In the genomic region with DNA sequence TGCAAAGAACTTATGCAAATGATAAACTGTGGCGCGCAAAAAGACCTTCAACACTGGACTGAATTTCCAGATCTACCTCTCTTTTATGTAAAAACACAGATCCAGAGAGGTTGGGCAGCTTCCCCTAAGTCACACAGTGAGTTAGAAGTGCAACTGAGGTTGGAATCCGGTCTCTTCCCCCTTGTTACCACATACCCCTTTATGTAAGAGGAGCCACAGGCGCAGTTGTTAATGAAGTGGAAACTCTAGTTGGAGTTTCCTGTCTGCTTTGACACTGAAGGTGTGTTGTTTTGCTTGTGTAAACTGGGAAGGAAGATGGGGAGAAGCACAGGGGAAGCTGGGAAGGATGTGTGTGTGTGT, we compare ENCODE assay signal across 8 mouse cellular contexts. TPM values are rescaled to one million over a fixed set of nuclear protein-coding genes. Genes with fewer than 3 reads are reported as not detected.
DNase-seq lines count a peak whose midpoint lies in the region; ATAC-seq and TF ChIP-seq lines count a peak whose summit lies in the region.

No protein-coding gene starts in this region.

- H3K9ac ChIP-seq in hindbrain, embryonic 12.5 days = peak overlapping the region; percentile 74; the same call in 1 of the 2 replicates

- WGBS in bone marrow, adult 2 months = 4% methylated on average over 4 of the region's 4 CpGs
- 6% methylated on average over 4 of the region's 4 CpGs for WGBS in hindbrain, embryonic 12.5 days

- H3K36me3 ChIP-seq in hindbrain, embryonic 12.5 days = no peaks in the 10 kb centered on the region

- no peak overlapping the region; the same call in 1 of the 2 replicates for H3K27ac ChIP-seq in left cerebral cortex, adult 2 months
- H3K27ac ChIP-seq in bone marrow, adult 2 months (ENCODE audit: control insufficient read depth, insufficient read depth, low read depth, low read length, poor library complexity) = peak overlapping the region; percentile 96; the same call in 1 of the 2 replicates
- H3K27ac ChIP-seq in hindbrain, embryonic 12.5 days = no peak overlapping the region

- DNase-seq in left cerebral cortex, adult 2 months (ENCODE audit: extremely low spot score in 1 of 2, low spot score in 2 of 2) = no peak
- DNase-seq in left cerebral cortex, adult 18-20 months (ENCODE audit: low spot score in 2 of 2) = no peak
- no peak for DNase-seq in ovary, postnatal 14 days (ENCODE audit: low spot score)
- no peak for DNase-seq in layer of hippocampus, adult 11-12 months (ENCODE audit: low spot score)
- DNase-seq in frontal cortex, postnatal 10 days (ENCODE audit: low spot score in 2 of 2) = no peak

- TF ChIP-seq POLR2A in bone marrow, adult 2 months (IDR thresholded peaks at IDR 0.05; ENCODE audit: borderline replicate concordance, control insufficient read depth, low read depth, low read length) = no peak

- no peak for TF ChIP-seq CTCF in left cerebral cortex, adult 2 months (IDR thresholded peaks at IDR 0.05)
- TF ChIP-seq CTCF in bone marrow, adult 2 months (IDR thresholded peaks at IDR 0.05; ENCODE audit: control insufficient read depth, insufficient read depth, low read length) = no peak

- peaks cover 15% of the 10 kb centered on the region for H3K27me3 ChIP-seq in hindbrain, embryonic 12.5 days

- intact Hi-C loops in left cerebral cortex, adult 2 months (cut with DNase I) = no loop called here

- H3K4me3 ChIP-seq in left cerebral cortex, adult 2 months = peak overlapping the region; percentile 74
- H3K4me3 ChIP-seq in bone marrow, adult 2 months (replicated peaks; ENCODE audit: control insufficient read depth, low read depth, low read length) = peak overlapping the region; percentile 85
- H3K4me3 ChIP-seq in hindbrain, embryonic 12.5 days = peak overlapping the region; percentile 83

- no peak for ATAC-seq in hindbrain, embryonic 12.5 days (ENCODE audit: low FRiP score)
- ATAC-seq in megakaryocyte, adult 5-6 weeks (ENCODE audit: poor library complexity, severe bottlenecking) = peak; percentile 17

- peak overlapping the region; percentile 99 for H3K4me2 ChIP-seq in hindbrain, embryonic 12.5 days (replicated peaks)

- no peaks in the 10 kb centered on the region for H3K9me3 ChIP-seq in hindbrain, embryonic 12.5 days (replicated peaks)

- H3K4me1 ChIP-seq in bone marrow, adult 2 months (ENCODE audit: control insufficient read depth, insufficient read depth, low read length) = peaks cover 3% of the 10 kb centered on the region; the same call in 1 of the 2 replicates
- H3K4me1 ChIP-seq in hindbrain, embryonic 12.5 days = peaks cover 20% of the 10 kb centered on the region

RNA-seq across cellular contexts. Expression of a gene that starts 1.2 kb away (rescaled TPM):
- total RNA-seq in left cerebral cortex, adult 2 months (2021) = 10 to 100 TPM; 10.9 to 12.1 TPM
- 10 to 100 TPM; 12.0 to 12.2 TPM for total RNA-seq in left cerebral cortex, adult 18-20 months (2021)
- polyA plus RNA-seq in bone marrow, adult 2 months (2011; ENCODE audit: insufficient read depth, insufficient read length, low replicate concordance, missing spikeins) = 6.0 and 10.2 TPM in 2 replicates
- 15.9 and 16.2 TPM in 2 replicates for polyA plus RNA-seq in hindbrain, embryonic 12.5 days (2016; fragmentation: Nextera tagmentation; extraction: Ambion mirVana)
- 15.1 and 17.0 TPM in 2 replicates for total RNA-seq in megakaryocyte, adult 5-6 weeks (2015)
- 11.9 and 12.2 TPM in 2 replicates for total RNA-seq in megakaryocyte, adult 5-6 weeks (2017)

RNA-seq across cellular contexts. Expression of a gene that starts 1.8 kb away (rescaled TPM):
- 10 to 100 TPM; 34.7 to 38.2 TPM for total RNA-seq in left cerebral cortex, adult 2 months (2021)
- total RNA-seq in left cerebral cortex, adult 18-20 months (2021) = 10 to 100 TPM; 30.9 to 32.3 TPM
- 28.0 and 45.8 TPM in 2 replicates for polyA plus RNA-seq in bone marrow, adult 2 months (2011; ENCODE audit: insufficient read depth, insufficient read length, low replicate concordance, missing spikeins)
- 33.1 and 39.0 TPM in 2 replicates for polyA plus RNA-seq in hindbrain, embryonic 12.5 days (2016; fragmentation: Nextera tagmentation; extraction: Ambion mirVana)
- 18.5 and 24.7 TPM in 2 replicates for total RNA-seq in megakaryocyte, adult 5-6 weeks (2015)
- total RNA-seq in megakaryocyte, adult 5-6 weeks (2017) = 21.7 and 33.8 TPM in 2 replicates

RNA-seq across cellular contexts. Expression of a gene that starts 49.5 kb away (rescaled TPM):
- total RNA-seq in left cerebral cortex, adult 2 months (2021) = 10 to 100 TPM; 39.3 to 48.9 TPM
- 10 to 100 TPM; 42.7 to 49.4 TPM for total RNA-seq in left cerebral cortex, adult 18-20 months (2021)
- 27.4 and 59.8 TPM in 2 replicates for polyA plus RNA-seq in bone marrow, adult 2 months (2011; ENCODE audit: insufficient read depth, insufficient read length, low replicate concordance, missing spikeins)
- polyA plus RNA-seq in hindbrain, embryonic 12.5 days (2016; fragmentation: Nextera tagmentation; extraction: Ambion mirVana) = 75.8 and 76.4 TPM in 2 replicates
- total RNA-seq in megakaryocyte, adult 5-6 weeks (2015) = 25.9 and 36.1 TPM in 2 replicates
- 22.4 and 26.4 TPM in 2 replicates for total RNA-seq in megakaryocyte, adult 5-6 weeks (2017)

RNA-seq across cellular contexts. Expression of a gene that starts 49.5 kb away (rescaled TPM):
- total RNA-seq in left cerebral cortex, adult 2 months (2021) = 10 to 100 TPM; 22.7 to 27.9 TPM
- total RNA-seq in left cerebral cortex, adult 18-20 months (2021) = 10 to 100 TPM; 20.4 to 30.6 TPM
- polyA plus RNA-seq in bone marrow, adult 2 months (2011; ENCODE audit: insufficient read depth, insufficient read length, low replicate concordance, missing spikeins) = 16.4 and 24.6 TPM in 2 replicates
- polyA plus RNA-seq in hindbrain, embryonic 12.5 days (2016; fragmentation: Nextera tagmentation; extraction: Ambion mirVana) = 63.1 and 64.4 TPM in 2 replicates
- total RNA-seq in megakaryocyte, adult 5-6 weeks (2015) = 37.0 and 38.6 TPM in 2 replicates
- total RNA-seq in megakaryocyte, adult 5-6 weeks (2017) = 29.3 and 40.2 TPM in 2 replicates

RNA-seq across cellular contexts. Expression of a gene that starts 53.0 kb away (rescaled TPM):
- total RNA-seq in left cerebral cortex, adult 2 months (2021) = under 1 TPM in 1 of 2 experiments, not detected in 1; 0.42 TPM
- under 1 TPM; 0.30 to 0.44 TPM for total RNA-seq in left cerebral cortex, adult 18-20 months (2021)
- polyA plus RNA-seq in bone marrow, adult 2 months (2011; ENCODE audit: insufficient read depth, insufficient read length, low replicate concordance, missing spikeins) = not detected in 2 replicates
- polyA plus RNA-seq in hindbrain, embryonic 12.5 days (2016; fragmentation: Nextera tagmentation; extraction: Ambion mirVana) = not detected in 2 replicates
- not detected in 2 replicates for total RNA-seq in megakaryocyte, adult 5-6 weeks (2015)
- total RNA-seq in megakaryocyte, adult 5-6 weeks (2017) = not detected in 2 replicates
